Mouse (Mus musculus): ENCODE results near the gene Pdlim1. TPM values are rescaled to one million over a fixed set of nuclear protein-coding genes. Genes with fewer than 3 reads are reported as not detected.

Gene Pdlim1
- polyA plus RNA-seq, 1 experiment from 2014 or later: 318 TPM

DNA sequence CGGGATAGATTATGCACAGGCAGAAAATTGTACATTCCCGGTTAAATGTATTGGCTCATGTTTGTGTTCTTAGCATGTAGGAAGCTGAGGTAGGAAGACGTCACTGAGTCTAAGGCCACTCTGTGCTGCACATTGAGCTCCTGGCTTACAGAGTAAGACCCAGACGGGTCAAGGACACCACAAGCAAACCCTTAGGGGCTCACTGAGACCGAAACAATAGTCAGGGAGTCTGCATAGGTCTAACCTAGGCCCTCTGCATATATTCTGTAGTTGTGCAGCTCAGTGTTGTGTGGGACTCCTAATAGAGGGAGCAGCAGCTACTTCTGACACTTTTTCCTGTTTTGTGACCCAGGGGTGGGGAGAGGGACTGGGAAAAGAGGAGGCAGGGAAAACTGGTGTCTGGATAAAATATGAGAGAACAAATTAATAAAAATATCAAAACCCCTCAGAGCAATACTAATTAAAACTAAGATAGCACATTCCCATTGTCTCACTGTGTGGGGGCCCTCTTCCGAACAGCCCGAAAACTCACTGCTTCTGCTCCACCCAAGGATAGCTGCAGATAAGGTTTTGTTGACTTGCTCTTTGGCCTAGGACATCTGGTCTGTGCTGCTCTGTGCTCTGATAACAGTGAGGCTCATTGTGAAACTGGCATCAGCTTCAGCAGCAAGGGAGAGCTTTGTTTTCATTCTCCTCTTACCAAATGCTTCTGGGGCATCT is 25.6 kb upstream of the Pdlim1 start:
- peak overlapping the region; percentile 43 for H3K9ac ChIP-seq (ENCODE audit: low read depth, low read length)
- WGBS (ENCODE audit: insufficient replicate concordance): 45% methylated on average over 7 of the region's 7 CpGs
- H3K27me3 ChIP-seq (ENCODE audit: control insufficient read depth, insufficient read depth, low read length): no peaks in the 10 kb centered on the region
- peak overlapping the region; percentile 85 for H3K27ac ChIP-seq (ENCODE audit: low read depth, low read length)
- H3K4me2 ChIP-seq: peak overlapping the region; percentile 44
- no peaks in the 10 kb centered on the region; the same call in 1 of the 2 replicates for H3K36me3 ChIP-seq (ENCODE audit: control insufficient read depth, insufficient read depth, low read length)
- H3K4me1 ChIP-seq (ENCODE audit: control insufficient read depth, insufficient read depth, low read length): peaks cover 32% of the 10 kb centered on the region
- H3K9me3 ChIP-seq (replicated peaks; ENCODE audit: control insufficient read depth, low read length): no peaks in the 10 kb centered on the region
- H3K4me3 ChIP-seq (ENCODE audit: low read depth, low read length): no peak overlapping the region
- peak; percentile 91 for ATAC-seq (replicated peaks; ENCODE audit: insufficient number of reproducible peaks, low FRiP score, low TSS enrichment)

GRCm38 (mm10) chr19:40294231-40294630 is 22.6 kb upstream of the Pdlim1 start:
- H3K36me3 ChIP-seq (ENCODE audit: control insufficient read depth, insufficient read depth, low read length): peaks cover 2% of the 10 kb centered on the region; the same call in 1 of the 2 replicates
- no peak for ATAC-seq (replicated peaks; ENCODE audit: insufficient number of reproducible peaks, low FRiP score, low TSS enrichment)
- H3K27ac ChIP-seq (ENCODE audit: low read depth, low read length): no peak overlapping the region
- H3K4me3 ChIP-seq (ENCODE audit: low read depth, low read length): no peak overlapping the region
- no peaks in the 10 kb centered on the region for H3K9me3 ChIP-seq (replicated peaks; ENCODE audit: control insufficient read depth, low read length)
- WGBS (ENCODE audit: insufficient replicate concordance): 78% methylated on average over 1 of the region's 1 CpGs
- no peak overlapping the region for H3K4me2 ChIP-seq
- no peak overlapping the region for H3K9ac ChIP-seq (ENCODE audit: low read depth, low read length)
- no peaks in the 10 kb centered on the region for H3K27me3 ChIP-seq (ENCODE audit: control insufficient read depth, insufficient read depth, low read length)
- H3K4me1 ChIP-seq (ENCODE audit: control insufficient read depth, insufficient read depth, low read length): peaks cover 32% of the 10 kb centered on the region

- no peak overlapping the region for H3K4me3 ChIP-seq (ENCODE audit: low read depth, low read length)
- WGBS (ENCODE audit: insufficient replicate concordance): 90% methylated on average over 6 of the region's 6 CpGs
- ATAC-seq (replicated peaks; ENCODE audit: insufficient number of reproducible peaks, low FRiP score, low TSS enrichment): no peak
- peaks cover 2% of the 10 kb centered on the region; the same call in 1 of the 2 replicates for H3K36me3 ChIP-seq (ENCODE audit: control insufficient read depth, insufficient read depth, low read length)
- H3K9me3 ChIP-seq (replicated peaks; ENCODE audit: control insufficient read depth, low read length): no peaks in the 10 kb centered on the region
- H3K9ac ChIP-seq (ENCODE audit: low read depth, low read length): no peak overlapping the region
- H3K4me1 ChIP-seq (ENCODE audit: control insufficient read depth, insufficient read depth, low read length): peaks cover 30% of the 10 kb centered on the region
- H3K27me3 ChIP-seq (ENCODE audit: control insufficient read depth, insufficient read depth, low read length): no peaks in the 10 kb centered on the region
- H3K27ac ChIP-seq (ENCODE audit: low read depth, low read length): no peak overlapping the region
- no peak overlapping the region for H3K4me2 ChIP-seq
Observed at GRCm38 (mm10) chr19:40293791-40294190, 22.1 kb upstream of the Pdlim1 start.

DNA sequence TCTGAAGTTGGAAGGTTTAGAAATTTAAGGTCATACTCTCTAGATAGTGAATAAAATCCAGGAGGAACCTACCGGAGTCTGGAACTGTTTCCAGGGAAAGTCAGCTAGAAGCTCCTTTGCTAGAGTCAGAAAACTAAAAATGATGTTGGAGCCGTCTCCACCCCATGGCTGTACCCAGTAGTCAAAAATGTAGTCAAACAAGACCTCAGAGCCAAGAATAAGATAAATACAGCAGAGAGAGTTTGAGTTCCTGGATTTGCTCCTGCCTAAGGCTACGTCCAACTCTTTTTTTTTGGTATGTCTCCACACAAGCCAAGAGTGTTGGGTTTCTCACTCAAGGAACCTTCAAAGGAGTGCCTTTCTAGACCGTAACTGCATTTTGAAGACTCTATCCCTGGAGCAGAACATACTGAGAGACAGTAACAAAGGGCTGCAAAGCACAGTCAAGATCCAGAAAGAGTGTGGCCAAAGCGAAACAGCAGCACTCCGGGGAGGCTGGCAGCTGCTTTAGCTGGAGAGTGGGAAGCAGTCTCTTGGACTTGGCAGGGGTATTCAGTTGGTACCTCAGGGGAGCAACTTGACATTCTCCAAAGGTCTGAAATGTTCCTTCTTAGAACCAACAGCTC is 18.6 kb upstream of the Pdlim1 start:
- 85% methylated on average over 6 of the region's 6 CpGs for WGBS (ENCODE audit: insufficient replicate concordance)
- Histone ChIP-seq H3K4me3 (ENCODE audit: low read depth, low read length) (no peak overlapping the region), H3K4me1 (ENCODE audit: control insufficient read depth, insufficient read depth, low read length) (peaks cover 8% of the 10 kb centered on the region; the same call in 1 of the 2 replicates), H3K9ac (ENCODE audit: low read depth, low read length) (no peak overlapping the region), H3K27me3 (ENCODE audit: control insufficient read depth, insufficient read depth, low read length) (no peaks in the 10 kb centered on the region), H3K27ac (ENCODE audit: low read depth, low read length) (no peak overlapping the region), H3K9me3 (replicated peaks; ENCODE audit: control insufficient read depth, low read length) (no peaks in the 10 kb centered on the region), H3K36me3 (ENCODE audit: control insufficient read depth, insufficient read depth, low read length) (peaks cover 2% of the 10 kb centered on the region; the same call in 1 of the 2 replicates), H3K4me2 (no peak overlapping the region)
- no peak for ATAC-seq (replicated peaks; ENCODE audit: insufficient number of reproducible peaks, low FRiP score, low TSS enrichment)

DNA sequence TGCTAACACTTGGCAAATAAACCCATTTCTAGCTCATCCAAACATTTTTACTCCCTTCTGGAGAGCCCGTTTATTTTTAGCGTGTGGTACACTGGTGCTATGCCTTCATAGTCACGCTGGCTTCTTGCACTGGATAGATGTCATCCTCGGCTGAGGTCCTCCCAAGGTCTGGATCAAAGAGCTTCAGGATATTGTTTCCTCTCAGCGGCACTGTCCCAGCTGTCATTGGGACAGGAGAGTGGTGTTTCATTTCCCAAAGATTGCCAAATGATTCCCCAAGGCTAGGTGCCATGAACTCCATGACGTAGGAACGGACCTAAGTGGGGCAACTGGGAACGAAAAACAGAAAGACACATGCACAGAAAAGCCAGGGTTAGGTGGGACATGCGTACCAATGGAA is 16.8 kb upstream of the Pdlim1 start:
- WGBS (ENCODE audit: insufficient replicate concordance): 80% methylated on average over 9 of the region's 9 CpGs
- Histone ChIP-seq H3K27me3 (ENCODE audit: control insufficient read depth, insufficient read depth, low read length) (no peaks in the 10 kb centered on the region), H3K36me3 (ENCODE audit: control insufficient read depth, insufficient read depth, low read length) (peaks cover 2% of the 10 kb centered on the region; the same call in 1 of the 2 replicates), H3K4me2 (no peak overlapping the region), H3K9me3 (replicated peaks; ENCODE audit: control insufficient read depth, low read length) (no peaks in the 10 kb centered on the region), H3K27ac (ENCODE audit: low read depth, low read length) (no peak overlapping the region), H3K9ac (ENCODE audit: low read depth, low read length) (no peak overlapping the region), H3K4me1 (ENCODE audit: control insufficient read depth, insufficient read depth, low read length) (peaks cover 8% of the 10 kb centered on the region; the same call in 1 of the 2 replicates), H3K4me3 (ENCODE audit: low read depth, low read length) (no peak overlapping the region)
- ATAC-seq (replicated peaks; ENCODE audit: insufficient number of reproducible peaks, low FRiP score, low TSS enrichment): no peak

DNA sequence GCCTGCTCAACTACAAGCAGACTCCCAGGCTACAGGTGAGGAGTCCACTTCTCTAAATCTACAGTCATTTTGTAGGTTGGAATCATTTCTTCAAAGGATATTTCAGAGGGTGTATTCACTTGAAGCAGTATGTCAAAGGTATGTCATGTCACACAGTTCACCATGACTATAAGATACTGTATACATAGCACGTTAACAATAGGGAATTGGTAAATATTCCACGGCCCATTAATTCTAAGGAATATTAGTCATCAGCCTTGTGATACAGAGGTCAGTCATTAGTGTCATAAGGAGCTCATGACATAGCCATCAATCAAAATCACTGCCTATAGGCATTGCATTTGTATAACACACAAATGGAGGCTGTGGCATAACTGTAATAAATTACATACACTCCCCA is 13.1 kb upstream of the Pdlim1 start:
- Histone ChIP-seq H3K4me2 (no peak overlapping the region), H3K9ac (ENCODE audit: low read depth, low read length) (no peak overlapping the region), H3K27ac (ENCODE audit: low read depth, low read length) (no peak overlapping the region), H3K4me3 (ENCODE audit: low read depth, low read length) (no peak overlapping the region), H3K36me3 (ENCODE audit: control insufficient read depth, insufficient read depth, low read length) (no peaks in the 10 kb centered on the region), H3K27me3 (ENCODE audit: control insufficient read depth, insufficient read depth, low read length) (no peaks in the 10 kb centered on the region), H3K4me1 (ENCODE audit: control insufficient read depth, insufficient read depth, low read length) (peaks cover 8% of the 10 kb centered on the region; the same call in 1 of the 2 replicates), H3K9me3 (replicated peaks; ENCODE audit: control insufficient read depth, low read length) (0 out of 2 replicates have a peak, but pooled peaks cover 3% of the 10 kb centered on the region)
- WGBS (ENCODE audit: insufficient replicate concordance): 72% methylated on average over 2 of the region's 2 CpGs
- ATAC-seq (replicated peaks; ENCODE audit: insufficient number of reproducible peaks, low FRiP score, low TSS enrichment): no peak

DNA sequence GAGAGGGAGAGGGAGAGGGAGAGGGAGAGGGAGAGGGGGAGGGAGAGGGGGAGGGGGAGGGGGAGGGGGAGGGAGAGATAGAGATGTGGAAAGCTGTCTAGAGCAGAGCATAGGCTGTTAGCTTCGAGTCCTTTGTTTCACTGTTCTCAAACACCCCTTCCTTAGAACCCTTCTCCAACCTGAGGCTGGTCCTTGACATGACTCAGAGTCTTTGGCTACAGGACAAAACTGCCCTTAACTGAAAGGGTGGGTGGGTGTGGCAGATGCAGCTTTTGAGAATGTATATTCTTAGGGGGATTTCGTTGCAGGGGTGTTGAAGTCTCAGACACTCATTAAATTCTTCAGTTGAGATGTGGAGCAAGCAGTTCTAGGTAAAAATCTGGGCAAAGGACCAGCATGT is 11.8 kb upstream of the Pdlim1 start:
- Histone ChIP-seq H3K36me3 (ENCODE audit: control insufficient read depth, insufficient read depth, low read length) (no peaks in the 10 kb centered on the region), H3K4me3 (ENCODE audit: low read depth, low read length) (no peak overlapping the region), H3K4me1 (ENCODE audit: control insufficient read depth, insufficient read depth, low read length) (peaks cover 9% of the 10 kb centered on the region; the same call in 1 of the 2 replicates), H3K9me3 (replicated peaks; ENCODE audit: control insufficient read depth, low read length) (0 out of 2 replicates have a peak, but pooled peaks cover 3% of the 10 kb centered on the region), H3K4me2 (no peak overlapping the region), H3K27me3 (ENCODE audit: control insufficient read depth, insufficient read depth, low read length) (no peaks in the 10 kb centered on the region), H3K27ac (ENCODE audit: low read depth, low read length) (no peak overlapping the region), H3K9ac (ENCODE audit: low read depth, low read length) (no peak overlapping the region)
- no peak for ATAC-seq (replicated peaks; ENCODE audit: insufficient number of reproducible peaks, low FRiP score, low TSS enrichment)
- 55% methylated on average over 2 of the region's 2 CpGs for WGBS (ENCODE audit: insufficient replicate concordance)

DNA sequence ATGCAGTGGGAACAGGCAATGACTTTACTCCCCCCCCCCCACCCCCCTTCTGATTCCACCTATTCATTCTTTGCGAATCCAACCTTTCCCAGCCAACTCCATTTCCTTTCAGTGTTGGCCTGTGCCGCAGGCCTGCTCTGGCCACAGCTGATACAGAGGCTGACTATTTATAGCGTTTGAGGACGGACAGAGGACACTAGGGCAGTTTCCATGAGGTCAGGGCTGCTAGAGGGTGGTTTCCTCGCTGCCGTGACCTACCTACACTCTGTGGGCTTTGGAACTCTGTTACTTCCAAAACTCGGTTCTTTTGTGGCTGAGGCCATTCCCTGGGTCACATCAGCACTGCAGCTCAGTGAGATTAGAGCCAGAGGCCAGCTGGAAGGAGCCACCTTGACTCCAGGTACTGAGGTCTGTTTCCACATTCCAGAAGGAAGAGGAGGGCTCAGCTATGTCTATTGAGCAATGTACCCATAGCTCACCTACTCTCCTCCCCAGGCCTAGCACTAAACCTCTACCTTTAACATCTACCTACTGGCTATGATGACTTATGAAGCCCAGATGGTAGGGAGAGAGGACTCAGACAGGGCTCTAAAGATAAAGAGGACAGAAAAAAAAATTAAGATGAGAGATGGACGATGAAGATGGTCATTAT is 6.9 kb upstream of the Pdlim1 start:
- H3K4me2 ChIP-seq: no peak overlapping the region
- peak overlapping the region; percentile 46 for H3K27ac ChIP-seq (ENCODE audit: low read depth, low read length)
- peak; percentile 45; the same call in 1 of the 2 replicates for ATAC-seq (replicated peaks; ENCODE audit: insufficient number of reproducible peaks, low FRiP score, low TSS enrichment)
- 0 out of 2 replicates have a peak, but pooled peaks cover 4% of the 10 kb centered on the region for H3K4me1 ChIP-seq (ENCODE audit: control insufficient read depth, insufficient read depth, low read length)
- H3K27me3 ChIP-seq (ENCODE audit: control insufficient read depth, insufficient read depth, low read length): no peaks in the 10 kb centered on the region
- no peak overlapping the region for H3K4me3 ChIP-seq (ENCODE audit: low read depth, low read length)
- 0 out of 2 replicates have a peak, but pooled peaks cover 3% of the 10 kb centered on the region for H3K9me3 ChIP-seq (replicated peaks; ENCODE audit: control insufficient read depth, low read length)
- H3K36me3 ChIP-seq (ENCODE audit: control insufficient read depth, insufficient read depth, low read length): no peaks in the 10 kb centered on the region
- WGBS (ENCODE audit: insufficient replicate concordance): 25% methylated on average over 8 of the region's 8 CpGs
- H3K9ac ChIP-seq (ENCODE audit: low read depth, low read length): no peak overlapping the region

All from heart, embryonic 11.5 days (tissue).